Mouse (Mus musculus): ENCODE data around the gene Fam222b. TPM values are rescaled to one million over a fixed set of nuclear protein-coding genes. Genes with fewer than 3 reads are reported as not detected.

The Fam222b gene
- polyA plus RNA-seq, 1 experiment from 2014 or later, result 22.4 TPM

GRCm38 (mm10) chr11:78074666-78075065 lies 19.8 kb upstream of the Fam222b start:
- 71% methylated on average over 4 of the region's 4 CpGs for WGBS (ENCODE audit: insufficient replicate concordance)
- no peak for ATAC-seq (replicated peaks; ENCODE audit: insufficient number of reproducible peaks, low FRiP score, low TSS enrichment)
- Histone ChIP-seq H3K4me3 (ENCODE audit: low read depth, low read length) (peak overlapping the region; percentile 38), H3K36me3 (ENCODE audit: control insufficient read depth, insufficient read depth, low read length) (peaks cover 15% of the 10 kb centered on the region), H3K4me1 (ENCODE audit: control insufficient read depth, insufficient read depth, low read length) (0 out of 2 replicates have a peak, but pooled peaks cover 6% of the 10 kb centered on the region), H3K4me2 (peak overlapping the region; percentile 45), H3K27ac (ENCODE audit: low read depth, low read length) (peak overlapping the region; percentile 89), H3K9ac (ENCODE audit: low read depth, low read length) (peak overlapping the region; percentile 46; the same call in 1 of the 2 replicates), H3K9me3 (replicated peaks; ENCODE audit: control insufficient read depth, low read length) (no peaks in the 10 kb centered on the region), H3K27me3 (ENCODE audit: control insufficient read depth, insufficient read depth, low read length) (no peaks in the 10 kb centered on the region)

DNA sequence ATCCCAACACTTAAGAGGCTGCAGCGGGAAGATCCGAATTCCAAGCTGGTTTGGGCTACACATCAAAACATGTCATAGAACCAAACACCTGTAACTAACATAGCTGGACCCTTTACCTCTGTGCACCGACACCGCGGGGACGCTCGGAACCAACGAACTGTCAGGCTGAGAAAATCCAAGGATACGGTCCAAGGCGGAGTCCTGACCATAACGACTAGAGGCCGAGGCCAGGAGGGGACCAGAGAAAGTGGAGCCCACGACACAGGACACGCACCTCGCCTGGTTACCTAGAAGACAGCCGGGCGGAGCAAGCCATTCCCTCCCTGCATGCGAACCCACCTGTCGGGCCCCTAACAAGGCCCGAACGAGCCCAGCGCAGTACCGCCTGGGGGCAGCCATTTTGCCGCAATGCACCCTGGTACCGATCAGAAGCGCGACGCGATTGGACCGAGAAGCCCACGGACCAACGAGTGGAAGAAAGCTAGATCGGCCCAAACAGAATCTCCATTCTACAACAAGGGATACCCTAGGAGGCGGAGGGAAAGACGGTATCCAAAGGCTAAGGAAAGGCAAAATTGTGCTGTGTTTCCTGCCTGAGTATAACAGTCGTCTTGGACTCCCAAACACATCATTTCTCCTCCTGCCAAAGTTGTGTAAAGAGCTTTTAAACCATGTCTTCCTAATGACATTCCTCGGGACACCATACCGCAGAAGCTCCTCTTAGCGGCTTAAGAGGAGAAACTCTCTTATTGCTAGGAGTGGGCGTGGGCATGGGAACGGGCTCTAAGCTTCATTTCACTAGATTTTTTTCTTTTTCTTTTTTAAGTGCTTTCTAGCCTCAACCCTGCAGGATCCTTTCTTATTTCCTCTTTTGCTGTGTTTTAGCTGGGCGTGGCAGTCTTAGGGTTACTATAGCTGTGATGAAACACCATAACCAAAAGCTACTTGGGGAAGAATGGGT lies 14.2 kb upstream of the Fam222b start, which contains the start of gene Eral1:
Eral1 (minus strand) TSS at position 423 of the 961 bp plus-strand sequence.
- peaks cover 8% of the 10 kb centered on the region for H3K36me3 ChIP-seq (ENCODE audit: control insufficient read depth, insufficient read depth, low read length)
- peak within 1 kb of the TSS; percentile 46; the same call in 1 of the 2 replicates for H3K27ac ChIP-seq (ENCODE audit: low read depth, low read length)
- no peaks in the 10 kb centered on the region for H3K27me3 ChIP-seq (ENCODE audit: control insufficient read depth, insufficient read depth, low read length)
- H3K4me3 ChIP-seq (ENCODE audit: low read depth, low read length), result peak within 1 kb of the TSS; percentile 84
- H3K4me2 ChIP-seq, result peak within 1 kb of the TSS; percentile 82
- peak within 1 kb of the TSS; percentile 79 for H3K9ac ChIP-seq (ENCODE audit: low read depth, low read length)
- H3K9me3 ChIP-seq (replicated peaks; ENCODE audit: control insufficient read depth, low read length), result no peaks in the 10 kb centered on the region
- 1% methylated on average over 42 of the region's 42 CpGs for WGBS (ENCODE audit: insufficient replicate concordance)
- peaks cover 13% of the 10 kb centered on the region for H3K4me1 ChIP-seq (ENCODE audit: control insufficient read depth, insufficient read depth, low read length)
- peak; percentile 81 for ATAC-seq (replicated peaks; ENCODE audit: insufficient number of reproducible peaks, low FRiP score, low TSS enrichment)

DNA sequence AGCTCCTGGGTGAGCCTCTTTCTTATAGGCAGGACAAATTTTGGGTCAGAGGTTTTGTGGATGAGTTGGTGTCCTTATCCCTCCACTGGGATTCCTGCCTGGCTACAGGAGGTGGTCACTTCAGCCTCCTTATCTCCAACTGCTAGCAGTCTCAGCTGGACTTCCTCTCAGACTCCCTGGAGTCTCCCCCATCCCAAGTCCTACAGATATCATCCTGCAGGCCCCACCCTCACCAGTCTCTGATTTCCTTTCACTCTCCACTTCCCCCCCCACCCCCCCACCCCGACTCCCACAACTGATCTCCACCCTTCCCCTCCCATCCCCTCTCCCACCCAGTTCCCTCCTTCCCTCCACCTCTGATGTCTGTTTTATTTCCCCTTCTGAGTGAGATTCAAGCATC lies 10.9 kb upstream of the Fam222b start:
- no peaks in the 10 kb centered on the region for H3K36me3 ChIP-seq (ENCODE audit: control insufficient read depth, insufficient read depth, low read length)
- no peak overlapping the region for H3K4me3 ChIP-seq (ENCODE audit: low read depth, low read length)
- H3K27ac ChIP-seq (ENCODE audit: low read depth, low read length), result 0 out of 2 replicates have a peak overlapping the region, but pooled peaks have one; percentile 54
- H3K9me3 ChIP-seq (replicated peaks; ENCODE audit: control insufficient read depth, low read length), result no peaks in the 10 kb centered on the region
- H3K4me1 ChIP-seq (ENCODE audit: control insufficient read depth, insufficient read depth, low read length), result peaks cover 13% of the 10 kb centered on the region
- H3K4me2 ChIP-seq, result no peak overlapping the region
- no peak for ATAC-seq (replicated peaks; ENCODE audit: insufficient number of reproducible peaks, low FRiP score, low TSS enrichment)
- 0% methylated on average over 1 of the region's 1 CpGs for WGBS (ENCODE audit: insufficient replicate concordance)
- no peak overlapping the region for H3K9ac ChIP-seq (ENCODE audit: low read depth, low read length)
- H3K27me3 ChIP-seq (ENCODE audit: control insufficient read depth, insufficient read depth, low read length), result no peaks in the 10 kb centered on the region

DNA sequence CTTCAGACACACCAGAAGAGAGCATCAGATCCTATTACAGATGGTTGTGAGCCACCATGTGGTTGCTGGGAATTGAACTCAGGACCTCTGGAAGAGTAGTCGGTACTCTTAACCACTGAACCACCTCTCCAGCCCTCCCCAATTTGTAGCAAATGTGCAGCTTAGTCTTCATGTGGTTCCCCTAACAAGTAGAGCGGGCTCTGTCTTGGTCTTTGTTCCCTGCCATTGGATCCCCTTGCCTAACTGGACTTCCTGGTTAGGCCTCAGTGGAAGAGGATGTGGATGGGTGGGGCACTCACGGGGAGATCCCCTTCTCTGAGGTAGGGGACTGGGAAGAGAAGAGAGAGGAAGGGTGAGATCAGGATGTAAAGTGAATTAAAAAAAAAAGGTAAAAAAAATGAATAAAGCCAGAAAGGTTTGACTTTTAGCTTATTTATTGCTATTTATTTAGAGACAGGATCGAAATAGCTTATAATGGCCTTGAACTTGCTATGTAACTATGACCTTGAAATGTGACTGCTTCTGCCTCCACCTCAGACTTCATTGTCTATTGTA lies 7.5 kb upstream of the Fam222b start:
- H3K27me3 ChIP-seq (ENCODE audit: control insufficient read depth, insufficient read depth, low read length), result no peaks in the 10 kb centered on the region
- no peak overlapping the region for H3K4me2 ChIP-seq
- no peaks in the 10 kb centered on the region for H3K36me3 ChIP-seq (ENCODE audit: control insufficient read depth, insufficient read depth, low read length)
- no peak for ATAC-seq (replicated peaks; ENCODE audit: insufficient number of reproducible peaks, low FRiP score, low TSS enrichment)
- no peak overlapping the region for H3K27ac ChIP-seq (ENCODE audit: low read depth, low read length)
- no peak overlapping the region for H3K4me3 ChIP-seq (ENCODE audit: low read depth, low read length)
- peaks cover 5% of the 10 kb centered on the region for H3K4me1 ChIP-seq (ENCODE audit: control insufficient read depth, insufficient read depth, low read length)
- WGBS (ENCODE audit: insufficient replicate concordance), result 68% methylated on average over 4 of the region's 4 CpGs
- no peaks in the 10 kb centered on the region for H3K9me3 ChIP-seq (replicated peaks; ENCODE audit: control insufficient read depth, low read length)
- no peak overlapping the region for H3K9ac ChIP-seq (ENCODE audit: low read depth, low read length)

DNA sequence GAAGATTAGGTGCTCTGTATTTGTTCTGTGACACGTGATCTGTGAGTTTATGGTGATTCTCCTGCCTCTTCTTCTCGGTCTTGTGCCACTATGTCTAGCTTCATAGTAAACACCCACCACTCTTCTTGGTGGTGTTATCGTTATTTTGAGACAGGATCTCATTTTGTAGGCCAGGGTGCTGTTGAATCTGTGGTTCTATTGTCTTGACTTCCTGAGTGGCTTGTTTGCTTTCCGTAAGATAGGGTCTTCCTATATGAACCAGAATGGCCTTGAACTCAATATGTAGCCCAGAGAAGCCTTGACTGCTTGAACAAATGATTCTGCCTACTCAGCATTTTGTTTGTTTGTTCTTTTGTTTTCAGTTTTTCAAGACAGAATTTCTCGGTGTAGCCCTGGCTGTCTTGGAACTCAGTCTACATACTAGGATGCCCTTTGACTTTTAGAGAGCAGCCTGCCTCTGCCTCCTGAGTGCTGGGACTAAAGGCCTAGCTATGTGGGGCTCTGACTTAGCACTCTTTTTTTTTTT lies 6.6 kb upstream of the Fam222b start:
- Histone ChIP-seq H3K4me3 (ENCODE audit: low read depth, low read length) (no peak overlapping the region), H3K4me1 (ENCODE audit: control insufficient read depth, insufficient read depth, low read length) (peaks cover 5% of the 10 kb centered on the region), H3K27ac (ENCODE audit: low read depth, low read length) (0 out of 2 replicates have a peak overlapping the region, but pooled peaks have one; percentile 29), H3K27me3 (ENCODE audit: control insufficient read depth, insufficient read depth, low read length) (no peaks in the 10 kb centered on the region), H3K9ac (ENCODE audit: low read depth, low read length) (no peak overlapping the region), H3K9me3 (replicated peaks; ENCODE audit: control insufficient read depth, low read length) (no peaks in the 10 kb centered on the region), H3K4me2 (no peak overlapping the region), H3K36me3 (ENCODE audit: control insufficient read depth, insufficient read depth, low read length) (no peaks in the 10 kb centered on the region)
- ATAC-seq (replicated peaks; ENCODE audit: insufficient number of reproducible peaks, low FRiP score, low TSS enrichment), result no peak
- 70% methylated on average over 5 of the region's 5 CpGs for WGBS (ENCODE audit: insufficient replicate concordance)

- ATAC-seq (replicated peaks; ENCODE audit: insufficient number of reproducible peaks, low FRiP score, low TSS enrichment), result 0 out of 2 replicates have a peak, but pooled peaks have one; percentile 23
Measured at GRCm38 (mm10) chr11:78094137-78094503, 340 bp upstream of the Fam222b start.

GRCm38 (mm10) chr11:78095144-78095516 lies 670 bp downstream of the Fam222b start:
- Histone ChIP-seq H3K9me3 (replicated peaks; ENCODE audit: control insufficient read depth, low read length) (no peaks in the 10 kb centered on the region), H3K4me1 (ENCODE audit: control insufficient read depth, insufficient read depth, low read length) (peaks cover 11% of the 10 kb centered on the region), H3K4me3 (ENCODE audit: low read depth, low read length) (peak overlapping the region; percentile 78), H3K27me3 (ENCODE audit: control insufficient read depth, insufficient read depth, low read length) (no peaks in the 10 kb centered on the region), H3K36me3 (ENCODE audit: control insufficient read depth, insufficient read depth, low read length) (peaks cover 2% of the 10 kb centered on the region; the same call in 1 of the 2 replicates), H3K4me2 (peak overlapping the region; percentile 75), H3K27ac (ENCODE audit: low read depth, low read length) (peak overlapping the region; percentile 90), H3K9ac (ENCODE audit: low read depth, low read length) (peak overlapping the region; percentile 83)
- no peak; the same call in 1 of the 2 replicates for ATAC-seq (replicated peaks; ENCODE audit: insufficient number of reproducible peaks, low FRiP score, low TSS enrichment)
- 24% methylated on average over 5 of the region's 5 CpGs for WGBS (ENCODE audit: insufficient replicate concordance)

More at GRCm38 (mm10) chr11:78094137-78094503, 340 bp upstream of the Fam222b start:
- no peaks in the 10 kb centered on the region for H3K36me3 ChIP-seq (ENCODE audit: control insufficient read depth, insufficient read depth, low read length)
- no peaks in the 10 kb centered on the region for H3K27me3 ChIP-seq (ENCODE audit: control insufficient read depth, insufficient read depth, low read length)
- H3K4me2 ChIP-seq, result peak overlapping the region; percentile 75
- H3K27ac ChIP-seq (ENCODE audit: low read depth, low read length), result peak overlapping the region; percentile 38; the same call in 1 of the 2 replicates
- 48% methylated on average over 11 of the region's 11 CpGs for WGBS (ENCODE audit: insufficient replicate concordance)
- peak overlapping the region; percentile 83; the same call in 1 of the 2 replicates for H3K9ac ChIP-seq (ENCODE audit: low read depth, low read length)
- H3K9me3 ChIP-seq (replicated peaks; ENCODE audit: control insufficient read depth, low read length), result no peaks in the 10 kb centered on the region
- peaks cover 11% of the 10 kb centered on the region for H3K4me1 ChIP-seq (ENCODE audit: control insufficient read depth, insufficient read depth, low read length)
- H3K4me3 ChIP-seq (ENCODE audit: low read depth, low read length), result peak overlapping the region; percentile 78

DNA sequence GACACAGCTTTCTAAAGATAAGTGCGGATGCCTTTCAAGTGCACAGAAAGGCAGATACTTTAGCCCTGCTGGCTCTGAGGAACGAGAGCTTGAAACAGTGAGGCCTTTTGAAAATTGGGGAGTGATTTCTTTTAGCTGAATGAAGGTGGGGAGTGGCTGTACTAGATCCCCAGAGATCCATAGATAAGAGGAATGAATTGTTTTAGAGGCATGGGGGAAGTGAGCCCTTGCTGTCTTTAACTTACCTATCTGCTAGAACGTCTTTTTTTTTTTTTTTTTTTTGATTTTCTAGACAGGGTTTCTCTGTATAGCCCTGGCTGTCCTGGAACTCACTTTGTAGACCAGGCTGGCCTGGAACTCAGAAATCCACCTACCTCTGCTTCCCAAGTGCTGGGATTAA lies 2.6 kb downstream of the Fam222b start:
- peak overlapping the region; percentile 78 for H3K27ac ChIP-seq (ENCODE audit: low read depth, low read length)
- peak overlapping the region; percentile 78 for H3K4me3 ChIP-seq (ENCODE audit: low read depth, low read length)
- ATAC-seq (replicated peaks; ENCODE audit: insufficient number of reproducible peaks, low FRiP score, low TSS enrichment), result no peak
- 20% methylated on average over 3 of the region's 3 CpGs for WGBS (ENCODE audit: insufficient replicate concordance)
- peaks cover 17% of the 10 kb centered on the region for H3K4me1 ChIP-seq (ENCODE audit: control insufficient read depth, insufficient read depth, low read length)
- no peaks in the 10 kb centered on the region for H3K9me3 ChIP-seq (replicated peaks; ENCODE audit: control insufficient read depth, low read length)
- H3K4me2 ChIP-seq, result peak overlapping the region; percentile 72
- H3K36me3 ChIP-seq (ENCODE audit: control insufficient read depth, insufficient read depth, low read length), result peaks cover 6% of the 10 kb centered on the region; the same call in 1 of the 2 replicates
- H3K9ac ChIP-seq (ENCODE audit: low read depth, low read length), result peak overlapping the region; percentile 65; the same call in 1 of the 2 replicates
- no peaks in the 10 kb centered on the region for H3K27me3 ChIP-seq (ENCODE audit: control insufficient read depth, insufficient read depth, low read length)

Data from heart, embryonic 11.5 days (tissue).